Mouse (Mus musculus) yolk sac, embryonic 10.5 days (tissue): Measurements from ENCODE around the gene Lrrtm4.

ENCODE experiments used
- DNase-seq: peaks from one replicate; pipeline ENCODE4 v3.0.0-alpha.2; 2017; ENCODE audit warnings: low spot score

Gene Lrrtm4

DNA sequence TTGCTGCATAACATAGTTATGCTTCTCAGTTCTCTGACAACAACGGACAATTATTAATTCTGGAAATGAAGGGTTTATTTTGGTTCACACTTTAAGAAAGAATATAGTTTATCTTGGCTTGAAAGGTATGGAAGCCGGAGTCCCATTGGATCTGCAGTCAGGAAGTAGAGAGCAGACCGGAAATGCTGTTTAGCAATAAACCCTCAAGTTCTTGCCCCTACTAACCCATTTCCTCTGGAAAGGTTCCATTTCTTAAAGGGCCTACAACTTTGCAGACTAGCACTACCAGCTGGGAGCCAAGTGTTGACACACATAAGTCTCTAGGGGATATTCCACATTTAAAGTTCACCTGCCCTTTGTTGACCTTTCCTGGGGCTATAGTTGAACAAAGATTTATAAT, 309.7 kb downstream of the Lrrtm4 start:
- DNase-seq, result no peak

DNA sequence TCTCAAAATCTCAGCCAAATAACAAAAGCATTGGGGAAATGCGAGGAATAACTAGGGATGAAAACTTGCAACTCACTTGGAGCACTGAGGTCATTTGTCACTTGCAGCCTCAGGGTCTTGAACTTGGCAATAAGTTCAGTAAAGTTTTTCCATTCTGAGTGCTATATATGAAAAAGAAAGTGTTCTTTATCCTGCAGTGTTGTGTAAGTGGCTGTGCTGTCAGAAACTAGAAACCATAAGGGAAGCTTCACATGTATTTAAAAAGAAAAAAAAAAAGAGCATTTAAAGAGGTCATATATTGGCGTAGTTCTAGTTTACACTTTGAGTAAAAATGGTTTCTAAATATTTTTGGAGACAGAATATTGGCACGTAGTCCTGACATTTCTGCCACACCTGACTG, 313.1 kb downstream of the Lrrtm4 start:
- no peak for DNase-seq

DNA sequence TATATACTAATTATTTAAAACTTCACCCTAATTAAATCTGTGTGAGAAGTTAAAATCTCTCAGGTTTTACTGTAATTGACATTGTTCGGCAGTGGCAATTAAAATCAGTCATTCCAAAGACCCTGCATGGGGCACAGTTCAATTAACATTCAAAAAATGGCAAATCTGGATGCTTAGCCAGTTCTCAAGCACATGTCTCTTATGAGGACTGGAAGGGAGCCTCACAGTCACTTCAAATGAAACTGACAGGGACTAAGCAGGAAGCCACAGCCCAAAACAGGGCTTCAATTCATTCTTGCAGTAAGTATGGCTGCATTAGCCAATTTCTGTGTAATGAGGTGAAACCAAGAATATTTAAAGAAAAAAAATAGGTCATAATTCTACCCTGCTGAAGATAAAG, 333.6 kb downstream of the Lrrtm4 start:
- DNase-seq, result no peak

DNA sequence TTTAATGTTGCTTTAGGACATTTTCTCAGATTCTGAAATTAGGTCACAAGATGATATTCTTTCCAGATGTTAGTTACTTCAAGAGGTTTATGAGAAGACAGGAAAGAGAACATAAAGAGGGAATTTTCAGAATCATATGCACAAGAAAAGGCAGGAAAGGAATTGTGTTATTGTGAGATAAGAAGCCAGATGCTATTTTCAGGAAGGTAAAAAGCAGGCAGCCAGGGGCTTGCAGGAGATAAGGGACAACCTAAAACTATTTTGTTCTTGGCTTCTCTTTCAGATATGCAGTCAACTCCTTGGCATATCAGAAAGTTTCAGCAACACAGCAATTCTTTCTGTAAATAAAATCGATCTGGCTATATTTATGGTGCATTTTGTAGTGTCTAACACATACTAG, 338.4 kb downstream of the Lrrtm4 start:
- no peak for DNase-seq

DNA sequence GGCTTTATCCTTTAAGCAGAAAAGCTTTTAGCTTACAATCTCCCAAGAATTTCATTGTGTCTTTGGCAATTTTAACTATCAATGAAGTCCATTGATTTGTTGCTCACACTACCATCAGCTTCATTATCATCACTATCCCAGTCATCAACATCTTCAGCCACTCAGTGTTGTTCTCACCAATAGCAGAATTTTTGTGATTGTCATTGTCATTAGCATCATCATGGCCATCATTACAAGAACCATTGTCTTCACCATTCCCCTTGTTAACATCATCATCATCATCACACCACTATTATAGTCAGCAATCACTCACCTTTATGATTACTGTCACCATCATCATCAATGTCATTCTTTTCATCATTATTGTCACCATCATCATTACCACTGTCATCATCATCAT, 344.9 kb downstream of the Lrrtm4 start:
- no peak for DNase-seq

DNA sequence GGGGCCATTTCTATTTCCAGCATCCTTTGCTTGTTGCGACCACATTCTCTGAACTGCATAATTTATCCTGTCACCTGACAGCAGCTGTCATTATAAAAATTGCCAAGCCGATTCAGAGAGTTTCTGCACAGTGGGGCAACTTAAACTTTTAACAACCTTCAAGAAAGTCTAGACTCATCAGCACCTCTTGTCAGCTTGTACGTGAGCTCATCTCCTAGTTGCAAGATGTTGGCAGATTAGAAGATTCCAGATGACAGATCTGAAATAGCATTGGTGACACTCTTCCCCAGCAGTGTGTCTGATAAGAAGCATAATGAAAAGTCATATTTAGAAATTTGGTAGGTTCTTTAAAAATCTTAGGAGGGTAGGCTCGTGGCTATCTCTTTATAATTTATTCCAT, 347.9 kb downstream of the Lrrtm4 start:
- DNase-seq, result no peak

DNA sequence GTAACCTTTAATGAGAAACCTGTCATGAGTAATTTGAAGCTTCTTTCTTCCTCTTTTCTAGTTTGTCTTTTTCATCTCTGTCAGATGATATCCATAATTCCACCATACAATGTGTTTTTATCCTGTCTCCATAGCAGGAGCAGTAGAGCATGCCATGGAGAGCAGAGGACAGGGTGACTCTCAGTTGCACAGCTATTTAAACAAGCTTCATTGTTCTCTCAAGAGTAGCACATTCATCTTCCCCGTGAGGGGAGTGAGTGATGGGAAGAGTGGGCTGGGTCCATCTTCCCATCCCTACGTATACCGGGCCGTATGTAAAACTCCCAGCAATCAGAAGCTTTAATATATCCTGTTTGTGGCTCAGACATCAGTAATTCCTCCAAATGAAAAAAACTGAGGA, 370.9 kb downstream of the Lrrtm4 start:
- no peak for DNase-seq

DNA sequence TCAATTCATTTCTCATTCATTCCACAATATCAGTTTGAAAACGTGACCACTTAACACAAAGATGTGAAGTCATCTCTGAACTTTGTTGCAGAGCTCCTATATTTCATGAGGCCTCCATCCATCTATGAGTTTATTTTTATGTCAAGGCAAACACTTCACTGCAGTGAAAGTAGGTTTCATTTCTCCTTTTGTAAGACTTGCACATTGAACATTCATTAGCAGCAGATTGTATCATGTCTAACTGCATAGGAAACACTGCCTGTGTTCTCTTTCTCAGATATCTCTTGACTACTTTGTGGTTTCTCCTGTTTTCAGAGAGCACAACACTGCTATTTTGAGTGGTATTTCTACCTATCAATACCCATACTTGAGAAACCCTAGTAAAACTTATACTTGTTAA, 388.1 kb downstream of the Lrrtm4 start:
- no peak for DNase-seq

DNA sequence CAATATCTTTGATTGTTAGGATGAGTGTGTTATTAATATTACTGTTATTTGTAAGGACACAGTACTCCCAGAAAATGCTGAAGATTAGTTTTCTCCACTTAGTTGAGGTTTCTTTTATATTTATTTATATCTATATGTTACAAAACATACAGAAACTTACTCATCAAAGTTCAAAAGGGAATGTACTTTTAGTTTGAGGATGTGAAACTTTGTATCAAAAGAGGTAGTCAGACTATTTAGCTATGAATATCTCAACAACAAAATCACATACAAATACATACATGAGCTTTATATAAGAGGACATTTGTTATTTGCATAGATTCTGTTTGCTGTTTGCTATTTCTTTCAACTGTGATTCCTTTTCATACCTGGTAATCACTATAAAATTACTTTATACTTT, 421.5 kb downstream of the Lrrtm4 start:
- DNase-seq, result no peak

DNA sequence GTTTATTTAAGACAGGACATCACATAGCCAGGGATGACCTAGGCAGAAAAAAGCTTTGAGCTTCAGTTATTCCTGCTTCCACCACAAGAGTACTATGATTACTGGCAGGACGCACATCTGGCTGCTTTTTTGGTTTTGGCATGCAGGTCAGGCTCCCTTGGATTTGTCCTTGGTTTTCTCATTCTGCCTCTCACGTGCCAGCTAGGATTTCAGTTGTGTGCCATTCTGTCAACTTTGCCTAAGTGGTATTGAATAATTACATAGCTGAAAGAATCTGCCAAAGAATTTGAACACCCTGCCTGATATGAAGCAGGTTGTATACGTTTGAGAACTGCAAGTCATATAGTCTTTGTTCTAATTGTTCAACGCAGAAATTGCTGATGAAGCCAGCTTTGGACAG, 451.9 kb downstream of the Lrrtm4 start:
- DNase-seq, result no peak

DNA sequence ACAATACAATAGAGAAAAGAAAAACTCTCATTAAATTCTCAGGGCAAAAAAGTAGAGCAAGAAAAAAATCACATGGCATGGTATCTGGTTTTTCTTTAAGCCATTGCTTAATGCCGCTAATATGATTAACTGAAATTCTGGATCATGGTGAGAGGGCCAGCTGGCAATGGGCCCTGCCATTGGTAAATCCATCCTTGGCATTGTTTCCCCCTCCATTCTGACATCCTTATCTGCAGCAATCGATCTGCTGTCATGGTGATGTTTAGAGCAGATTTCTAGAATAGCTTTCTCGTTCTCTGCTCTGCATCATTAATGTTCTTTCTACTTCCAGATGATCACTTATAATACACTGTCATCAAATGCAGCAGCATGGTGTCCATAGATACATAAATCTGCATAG, 457.5 kb downstream of the Lrrtm4 start:
- no peak for DNase-seq

DNA sequence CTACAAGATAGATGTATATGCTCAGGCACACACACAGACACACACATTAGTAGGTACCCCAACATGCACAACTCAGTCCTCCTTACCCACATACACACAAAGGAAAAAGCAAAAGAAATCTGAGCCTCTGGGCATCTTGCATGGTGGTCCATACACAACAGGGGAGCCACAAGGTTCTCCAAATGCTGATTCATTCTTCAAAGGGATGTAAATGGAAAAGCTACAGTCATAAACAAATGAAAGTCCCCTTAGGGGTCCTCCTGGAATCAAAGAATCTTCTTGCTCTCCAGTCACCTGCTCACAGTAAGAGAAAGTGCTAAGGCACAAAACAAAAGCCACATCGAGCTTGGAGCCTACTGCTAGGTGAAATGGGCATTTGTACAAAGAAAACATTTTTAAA, 526.3 kb downstream of the Lrrtm4 start:
- DNase-seq, result no peak

DNA sequence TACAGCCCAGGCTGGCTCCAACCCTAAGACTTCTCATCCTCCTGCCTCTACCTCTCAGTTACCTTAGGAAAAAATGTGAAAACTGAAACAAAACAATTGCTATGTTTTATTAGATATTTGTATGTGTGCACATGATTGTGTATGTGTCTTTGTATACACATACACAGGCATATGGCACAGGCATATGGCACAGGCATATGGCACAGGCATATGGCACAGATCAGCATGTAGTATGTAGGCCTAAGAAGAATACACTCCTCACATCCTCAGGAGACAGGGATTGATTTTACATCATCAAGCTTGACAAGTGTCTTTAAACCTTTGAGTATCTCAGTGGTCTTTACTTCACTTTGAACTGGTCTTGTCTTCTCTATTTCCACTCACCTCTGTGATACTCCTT, 531.2 kb downstream of the Lrrtm4 start:
- no peak for DNase-seq

DNA sequence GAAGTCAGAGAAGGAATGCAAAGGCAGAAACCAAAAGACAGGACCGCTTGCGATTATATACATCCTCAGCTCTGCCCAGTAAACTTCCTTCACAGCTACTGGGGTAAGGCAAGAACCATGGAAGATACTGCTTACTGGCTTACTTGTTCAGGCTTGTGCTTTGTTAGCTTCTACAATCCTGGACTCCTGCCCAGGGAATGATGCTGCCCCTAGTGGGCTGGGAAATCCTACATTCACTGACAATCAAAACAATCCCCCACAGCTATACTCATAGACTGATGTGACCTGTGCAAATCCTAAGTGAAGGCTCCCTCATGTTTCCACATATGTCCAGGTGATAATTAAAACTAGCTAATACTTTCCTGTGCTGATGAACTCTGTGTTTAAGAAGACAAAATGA, 534.7 kb downstream of the Lrrtm4 start:
- no peak for DNase-seq

DNA sequence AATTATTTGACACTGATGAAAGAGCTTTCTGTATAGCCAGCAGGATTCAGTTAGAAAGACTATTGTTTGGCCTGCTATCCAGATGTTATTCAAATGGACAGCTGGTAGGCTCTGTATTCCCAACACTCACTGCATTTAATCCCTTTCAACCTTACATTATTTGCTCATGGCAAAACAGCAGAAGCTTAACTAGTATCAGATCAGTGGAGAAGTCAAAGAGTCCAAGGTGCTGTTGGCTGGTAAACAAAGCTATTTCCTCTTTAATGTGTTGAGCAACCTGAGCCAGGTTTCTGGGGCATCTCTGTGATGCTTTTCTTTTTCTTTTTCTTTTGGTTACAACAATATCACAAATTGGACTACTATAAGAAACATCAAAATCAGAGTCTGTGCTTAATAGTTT, 536.3 kb downstream of the Lrrtm4 start:
- no peak for DNase-seq

DNA sequence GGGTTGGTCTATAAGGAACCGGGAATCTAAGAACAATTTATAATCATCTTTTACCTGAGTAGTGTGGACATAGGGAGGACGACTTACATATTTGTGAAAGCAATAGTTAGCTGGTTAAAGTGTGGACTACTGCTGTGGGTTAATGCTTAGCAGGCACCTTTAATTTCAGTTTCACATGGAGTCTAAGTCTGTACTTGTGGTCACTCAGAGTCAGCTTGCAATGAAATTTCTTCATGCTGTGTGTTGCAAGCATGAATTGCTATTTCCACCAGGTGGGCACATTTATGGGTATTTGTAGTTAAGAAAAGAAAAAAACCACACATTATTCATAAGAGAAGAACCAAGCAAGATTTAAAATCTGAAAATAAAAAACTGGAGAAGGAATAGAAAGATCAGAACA, 558.5 kb downstream of the Lrrtm4 start:
- DNase-seq, result no peak

DNA sequence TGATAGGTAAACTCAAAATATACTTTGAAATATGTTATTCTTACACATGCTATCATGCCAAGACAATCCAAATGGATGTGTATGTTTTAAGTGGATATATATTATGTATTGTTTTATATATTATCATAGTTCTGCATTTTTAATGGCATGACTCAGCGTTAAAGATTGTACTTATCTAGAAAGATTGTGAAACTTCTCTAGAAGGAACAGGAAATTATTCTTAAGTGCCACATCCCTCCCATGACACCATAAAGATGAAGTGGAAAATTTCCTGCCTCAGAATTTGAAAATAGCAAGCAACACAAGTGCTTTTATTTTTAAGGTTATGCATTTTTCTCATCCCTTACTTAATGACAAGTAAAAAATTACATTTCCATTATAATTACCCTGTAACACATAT, 563.5 kb downstream of the Lrrtm4 start:
- no peak for DNase-seq

DNA sequence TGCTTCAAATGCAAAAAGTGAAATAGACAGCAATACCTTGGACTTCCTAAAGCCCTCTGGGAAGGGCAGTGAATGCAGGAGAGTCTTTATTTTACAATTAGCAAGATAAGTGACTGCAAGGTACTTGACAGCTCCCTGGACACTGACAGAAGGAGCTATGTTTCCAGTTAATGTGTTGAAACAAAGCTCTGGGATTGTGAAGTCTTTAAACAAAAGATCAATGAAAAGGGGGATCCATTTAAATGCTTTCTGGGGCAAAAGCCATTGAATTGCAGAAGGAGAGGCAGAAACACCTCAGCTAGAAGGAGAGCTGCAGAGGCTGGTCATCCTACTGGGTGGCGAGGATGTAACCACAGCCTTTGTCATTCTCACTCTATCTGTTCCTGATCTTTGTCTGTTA, 571.1 kb downstream of the Lrrtm4 start:
- no peak for DNase-seq

DNA sequence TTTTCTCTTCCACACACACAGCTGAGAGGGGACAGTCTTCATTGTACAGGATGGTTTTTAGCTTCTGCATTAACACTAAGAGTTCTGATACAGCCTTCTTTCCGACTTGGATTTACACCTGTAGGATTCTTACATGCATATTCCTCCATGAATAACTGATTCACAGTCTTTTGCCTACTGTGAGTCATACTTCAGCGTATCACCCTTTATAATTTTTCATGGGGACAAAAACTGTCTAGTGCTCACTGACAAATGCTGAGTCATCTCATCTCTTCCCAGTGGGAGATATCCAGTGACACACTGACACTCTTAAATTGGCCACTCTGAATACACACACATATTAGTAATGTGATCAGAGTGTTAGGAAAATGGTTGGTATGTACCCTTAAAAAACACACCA, 600.8 kb downstream of the Lrrtm4 start:
- no peak for DNase-seq

DNA sequence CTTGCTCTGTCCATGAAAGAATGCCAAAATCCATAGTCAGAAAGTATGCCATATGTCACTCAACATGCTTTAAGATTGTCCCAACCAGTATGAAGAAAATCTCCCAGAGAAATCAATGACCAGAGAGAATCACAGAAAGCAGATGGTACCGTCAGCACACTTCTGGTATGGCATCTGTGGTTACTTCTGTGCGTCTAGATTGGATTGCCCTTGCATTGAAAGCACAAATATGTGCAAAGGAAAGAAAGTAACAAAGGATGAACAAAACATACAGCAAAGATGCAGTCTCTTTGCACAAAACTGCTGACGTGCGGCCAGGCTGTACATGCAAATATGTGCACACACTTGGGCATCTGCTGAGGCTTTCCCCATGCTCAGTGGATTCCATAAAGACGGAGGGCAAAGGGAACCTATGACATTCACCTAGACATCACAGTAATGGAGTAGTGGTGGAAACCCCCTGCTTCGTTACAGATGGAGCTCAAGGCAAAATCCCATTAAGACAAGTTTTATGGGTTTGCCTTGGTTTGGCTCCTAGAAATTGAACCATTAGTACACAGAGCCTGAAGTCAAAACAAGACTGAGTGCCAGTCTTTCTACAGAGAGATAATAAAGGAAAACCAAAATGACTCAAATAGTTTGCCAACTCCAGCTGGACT, 604.1 kb downstream of the Lrrtm4 start:
- DNase-seq, result no peak

DNA sequence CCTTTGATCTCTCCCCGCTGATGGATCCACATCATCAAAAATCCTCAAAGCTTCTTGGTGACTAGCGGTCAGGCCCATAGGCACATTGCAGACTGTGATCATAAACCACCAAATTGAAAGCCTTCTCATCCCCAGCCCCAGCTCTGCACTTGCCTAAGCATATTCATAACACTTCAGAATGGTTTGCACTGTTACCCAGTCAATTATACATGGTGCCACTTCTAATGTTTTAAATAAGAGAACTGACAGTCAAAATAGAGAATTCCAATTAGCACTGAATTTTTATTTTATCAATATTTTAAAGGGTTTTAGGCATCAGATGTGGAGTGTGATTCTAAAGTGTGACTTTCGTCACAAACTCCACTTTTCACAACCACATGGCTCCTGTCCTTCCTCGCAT, 606.8 kb downstream of the Lrrtm4 start:
- DNase-seq, result no peak

DNA sequence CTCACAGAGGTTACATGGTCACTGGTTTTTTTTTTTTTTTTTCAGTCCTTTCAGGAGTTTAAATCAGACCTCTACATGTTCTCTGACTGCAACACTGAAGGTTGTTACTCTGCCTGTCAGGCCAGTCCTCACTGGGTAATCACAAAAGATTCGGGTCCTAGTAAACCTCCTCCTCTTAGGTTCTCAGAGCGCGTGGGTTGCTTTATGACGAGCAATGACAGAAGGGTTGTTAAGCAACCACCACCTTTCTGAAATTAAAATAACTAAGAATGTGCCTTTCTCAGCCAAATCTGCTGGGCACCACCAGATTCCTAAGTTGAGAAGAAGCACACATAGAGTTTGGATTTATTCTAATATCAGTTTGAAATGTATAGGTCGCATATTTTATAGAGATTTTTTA, 644.1 kb downstream of the Lrrtm4 start:
- no peak for DNase-seq

DNA sequence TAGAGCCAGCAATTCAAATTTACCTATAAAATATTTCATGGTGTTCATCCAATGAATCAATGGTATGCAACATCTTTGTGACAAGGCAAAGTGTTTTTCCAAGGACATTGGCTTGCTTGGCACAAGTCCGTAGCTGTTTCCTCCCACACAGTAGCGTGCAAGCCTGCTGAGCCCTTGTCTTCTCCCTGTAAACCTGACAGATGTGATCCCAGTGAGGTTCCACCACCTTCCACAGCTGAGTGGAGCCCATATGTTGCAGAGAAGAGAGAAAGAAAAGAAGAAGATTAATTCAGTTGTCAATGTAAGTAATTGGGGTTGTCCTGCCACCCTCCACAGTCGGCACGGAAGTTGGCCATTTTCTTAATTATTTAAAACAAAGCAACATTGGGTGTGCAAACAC, 645.4 kb downstream of the Lrrtm4 start:
- DNase-seq, result no peak

DNA sequence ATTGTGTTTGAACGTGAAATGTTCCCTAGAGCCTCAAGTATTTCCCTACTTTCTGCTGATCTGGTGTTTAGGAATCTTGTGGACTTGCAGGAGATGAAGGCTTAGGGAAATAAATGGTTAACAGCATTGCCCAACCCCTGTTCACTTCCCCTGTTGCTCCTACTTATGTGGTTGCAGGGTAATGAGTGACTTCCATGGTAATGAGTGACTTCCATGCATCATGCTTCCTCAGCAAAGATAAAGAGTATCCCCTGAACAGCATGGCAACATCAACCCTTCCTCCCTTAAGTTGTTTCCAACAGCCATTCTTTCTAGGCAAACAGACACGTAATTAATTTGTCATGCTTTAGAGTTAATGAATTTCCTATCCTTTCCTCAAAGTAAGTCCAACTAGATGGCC, 685.5 kb downstream of the Lrrtm4 start:
- DNase-seq, result peak; percentile 52

DNA sequence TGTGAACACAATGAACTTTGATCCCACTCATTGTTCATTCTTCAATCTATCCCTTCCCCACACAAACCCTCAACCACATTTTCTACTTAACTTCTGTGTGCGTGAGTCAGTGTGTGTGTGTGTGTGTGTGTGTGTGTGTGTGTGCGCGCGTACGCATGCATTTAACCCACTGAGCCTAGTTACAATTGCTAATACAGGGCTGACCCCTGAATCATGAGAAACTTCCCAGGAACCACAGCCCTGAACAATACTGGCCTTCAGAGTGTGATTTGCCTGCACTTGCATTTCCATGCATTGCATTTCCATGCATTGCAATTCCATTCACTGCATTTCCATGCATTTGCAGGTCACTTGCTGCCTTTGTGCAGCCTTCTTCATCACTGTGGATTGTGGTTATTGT, 701.8 kb downstream of the Lrrtm4 start:
- DNase-seq, result no peak
